Mouse (Mus musculus) liver, embryonic 16.5 days (tissue): ENCODE results near the gene Dgkq. TPM values are rescaled to one million over a fixed set of nuclear protein-coding genes. Genes with fewer than 3 reads are reported as not detected.

Experiments used
- ATAC-seq: fragments of 200-750 bp; cut with Nextera tagmentation; 2 replicates; pipeline ENCODE4 v1.8.0; 2017; ENCODE audit warnings: low read depth, mild to moderate bottlenecking, moderate number of reproducible peaks, moderate library complexity
- H3K27ac ChIP-seq: fragments of 300-500 bp; sonication (generic); 2 replicates; pipeline ENCODE4 v1.5.1; 2014; ENCODE audit warnings: mild to moderate bottlenecking, low read length
- H3K27me3 ChIP-seq: fragments of 300-500 bp; sonication (generic); 2 replicates; pipeline ENCODE4 v1.6.1; 2014; ENCODE audit warnings: low read depth, low read length, mixed read lengths; ENCODE audit not compliant: control insufficient read depth, insufficient read depth
- H3K36me3 ChIP-seq: fragments of 300-500 bp; sonication (generic); 2 replicates; pipeline ENCODE4 v1.6.1; 2014; ENCODE audit warnings: mild to moderate bottlenecking; ENCODE audit not compliant: control insufficient read depth, insufficient read depth
- H3K4me1 ChIP-seq: fragments of 300-500 bp; sonication (generic); 2 replicates; pipeline ENCODE4 v1.6.1; 2014; ENCODE audit warnings: low read depth, low read length, mixed read lengths; ENCODE audit not compliant: control insufficient read depth
- H3K4me2 ChIP-seq: fragments of 300-500 bp; sonication (generic); 2 replicates; pipeline ENCODE4 v1.6.1; 2014; ENCODE audit warnings: low read depth, low read length, mixed read lengths
- H3K4me3 ChIP-seq: fragments of 300-500 bp; sonication (generic); 2 replicates; pipeline ENCODE4 v1.5.1; 2014; ENCODE audit warnings: low read depth, mild to moderate bottlenecking, low read length
- H3K9ac ChIP-seq: fragments of 300-500 bp; sonication (generic); 2 replicates; pipeline ENCODE4 v1.6.1; 2014; ENCODE audit warnings: low read depth, low read length
- H3K9me3 ChIP-seq: fragments of 300-500 bp; sonication (generic); replicated peaks from 2 replicates; pipeline ENCODE4 v1.6.1; 2016; ENCODE audit warnings: low read length; ENCODE audit not compliant: control insufficient read depth
- WGBS: fragments of 180-500 bp; shearing (Covaris S2); extraction: QIAGEN DNeasy Blood & Tissue Kit; methylation state at CpG from one replicate; pipeline ENCODE4 v1.1.7; 2014; ENCODE audit not compliant: insufficient replicate concordance; 5-methylcytosine and 5-hydroxymethylcytosine counted together
- polyA plus RNA-seq: library from polyadenylated mRNA; unstranded; fragments of >200 nt; fragmentation: Nextera tagmentation; extraction: Ambion mirVana; gene quantifications from 2 replicates; pipeline ENCODE4 v1.2.1, GENCODE M21; 2015

The Dgkq gene
- polyA plus RNA-seq, 1 experiment from 2014 or later, result 3.4 TPM

GRCm38 (mm10) chr5:108707758-108708157, 38.3 kb upstream of the Dgkq start:
- Histone ChIP-seq H3K36me3 (peaks cover 4% of the 10 kb centered on the region), H3K4me2 (0 out of 2 replicates have a peak overlapping the region, but pooled peaks have one; percentile 17), H3K9me3 (no peaks in the 10 kb centered on the region), H3K27me3 (no peaks in the 10 kb centered on the region), H3K4me1 (peaks cover 22% of the 10 kb centered on the region), H3K9ac (no peak overlapping the region), H3K4me3 (no peak overlapping the region), H3K27ac (no peak overlapping the region)
- WGBS, result 29% methylated on average over 2 of the region's 2 CpGs
- ATAC-seq, result peak; percentile 72

GRCm38 (mm10) chr5:108703754-108704626, 34.5 kb upstream of the Dgkq start:
- no peak for ATAC-seq
- Histone ChIP-seq H3K9me3 (no peaks in the 10 kb centered on the region), H3K27ac (no peak overlapping the region), H3K4me2 (no peak overlapping the region), H3K9ac (no peak overlapping the region), H3K27me3 (no peaks in the 10 kb centered on the region), H3K4me3 (no peak overlapping the region), H3K4me1 (peaks cover 20% of the 10 kb centered on the region), H3K36me3 (peaks cover 4% of the 10 kb centered on the region)
- 70% methylated on average over 12 of the region's 12 CpGs for WGBS

- peaks cover 2% of the 10 kb centered on the region; the same call in 1 of the 2 replicates for H3K4me1 ChIP-seq
- H3K27me3 ChIP-seq, result no peaks in the 10 kb centered on the region
- no peak overlapping the region for H3K4me2 ChIP-seq
- H3K9me3 ChIP-seq, result no peaks in the 10 kb centered on the region
- H3K36me3 ChIP-seq, result peaks cover 4% of the 10 kb centered on the region
- WGBS, result 80% methylated on average over 10 of the region's 10 CpGs
- H3K4me3 ChIP-seq, result no peak overlapping the region
- H3K27ac ChIP-seq, result 0 out of 2 replicates have a peak overlapping the region, but pooled peaks have one; percentile 14
- no peak overlapping the region for H3K9ac ChIP-seq
- no peak for ATAC-seq
Measured at GRCm38 (mm10) chr5:108701341-108702021, 32.0 kb upstream of the Dgkq start.

- Histone ChIP-seq H3K27ac (no peak overlapping the region), H3K4me1 (peaks cover 9% of the 10 kb centered on the region), H3K9ac (no peak overlapping the region), H3K9me3 (no peaks in the 10 kb centered on the region), H3K27me3 (no peaks in the 10 kb centered on the region), H3K4me3 (no peak overlapping the region), H3K36me3 (no peaks in the 10 kb centered on the region; the same call in 1 of the 2 replicates), H3K4me2 (no peak overlapping the region)
- WGBS, result 60% methylated on average over 3 of the region's 3 CpGs
- ATAC-seq, result peak; percentile 25; the same call in 1 of the 2 replicates
Measured at GRCm38 (mm10) chr5:108700346-108700745, 30.9 kb upstream of the Dgkq start.

- H3K4me3 ChIP-seq, result no peak overlapping the region
- no peaks in the 10 kb centered on the region for H3K27me3 ChIP-seq
- H3K4me1 ChIP-seq, result peaks cover 27% of the 10 kb centered on the region
- WGBS, result 66% methylated on average over 4 of the region's 4 CpGs
- no peak overlapping the region for H3K4me2 ChIP-seq
- H3K9me3 ChIP-seq, result no peaks in the 10 kb centered on the region
- no peaks in the 10 kb centered on the region for H3K36me3 ChIP-seq
- no peak for ATAC-seq
- no peak overlapping the region for H3K9ac ChIP-seq
- no peak overlapping the region for H3K27ac ChIP-seq
Measured at GRCm38 (mm10) chr5:108697341-108697753, 27.9 kb upstream of the Dgkq start.

GRCm38 (mm10) chr5:108696542-108696941, 27.1 kb upstream of the Dgkq start:
- no peak overlapping the region for H3K9ac ChIP-seq
- WGBS, result 73% methylated on average over 3 of the region's 3 CpGs
- no peaks in the 10 kb centered on the region for H3K9me3 ChIP-seq
- no peak overlapping the region for H3K27ac ChIP-seq
- H3K27me3 ChIP-seq, result no peaks in the 10 kb centered on the region
- H3K36me3 ChIP-seq, result no peaks in the 10 kb centered on the region
- no peak overlapping the region for H3K4me2 ChIP-seq
- no peak overlapping the region for H3K4me3 ChIP-seq
- peaks cover 35% of the 10 kb centered on the region for H3K4me1 ChIP-seq
- no peak for ATAC-seq

GRCm38 (mm10) chr5:108695861-108696260, 26.4 kb upstream of the Dgkq start:
- Histone ChIP-seq H3K27me3 (no peaks in the 10 kb centered on the region), H3K36me3 (no peaks in the 10 kb centered on the region), H3K4me3 (no peak overlapping the region), H3K9me3 (no peaks in the 10 kb centered on the region), H3K27ac (no peak overlapping the region), H3K9ac (no peak overlapping the region), H3K4me1 (peaks cover 37% of the 10 kb centered on the region), H3K4me2 (no peak overlapping the region)
- WGBS, result 84% methylated on average over 12 of the region's 12 CpGs
- no peak for ATAC-seq

GRCm38 (mm10) chr5:108694352-108695261, 25.1 kb upstream of the Dgkq start:
- under 1% methylated on average over 76 of the region's 99 CpGs for WGBS

More at GRCm38 (mm10) chr5:108694352-108695261, 25.1 kb upstream of the Dgkq start:
- peak; percentile 53 for ATAC-seq
- H3K36me3 ChIP-seq, result no peaks in the 10 kb centered on the region
- peaks cover 35% of the 10 kb centered on the region for H3K4me1 ChIP-seq
- H3K27me3 ChIP-seq, result no peaks in the 10 kb centered on the region
- peak overlapping the region; percentile 57; the same call in 1 of the 2 replicates for H3K27ac ChIP-seq
- peak overlapping the region; percentile 82 for H3K4me2 ChIP-seq
- peak overlapping the region; percentile 75 for H3K4me3 ChIP-seq
- H3K9me3 ChIP-seq, result no peaks in the 10 kb centered on the region
- H3K9ac ChIP-seq, result peak overlapping the region; percentile 83
